Comparison of ENCODE assay signal across 20 mouse cellular contexts in the genomic region with DNA sequence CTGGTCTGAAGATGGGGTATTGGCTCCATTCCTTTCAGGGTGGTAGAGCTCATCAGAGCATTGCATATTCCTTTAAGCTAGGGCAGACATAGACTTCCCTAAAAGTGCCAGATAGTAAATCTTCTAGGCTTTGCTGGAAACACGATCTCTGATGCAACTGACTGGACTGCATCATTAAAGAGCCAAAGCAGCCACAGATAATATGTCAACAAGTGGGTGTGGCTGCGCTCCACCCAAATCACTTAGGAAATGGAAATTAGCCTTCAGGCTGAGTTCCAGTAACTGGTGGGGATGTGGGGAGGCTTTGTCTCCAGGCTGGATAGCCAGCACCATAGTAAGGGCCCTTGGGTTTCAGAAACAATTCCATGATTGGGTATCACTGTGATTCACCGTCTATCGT.
DNase-seq lines count a peak whose midpoint lies in the region; ATAC-seq and TF ChIP-seq lines count a peak whose summit lies in the region.
"Had no signal": no experiment of that assay in that cellular context is flagged by ENCODE, and none has a peak within 500 bp of the region (broad histone marks: within the 10 kb centered on the region; RNA-seq: fewer than 3 reads in every experiment).

No protein-coding gene starts in this region.

- no peak for TF ChIP-seq CTCF in stomach, postnatal 0 days (IDR thresholded peaks at IDR 0.05; ENCODE audit: low read depth)

- H3K4me3 ChIP-seq in heart, embryonic 11.5 days (ENCODE audit: low read depth, low read length): no peak overlapping the region
- no peak overlapping the region for H3K4me3 ChIP-seq in stomach, postnatal 0 days (ENCODE audit: low read depth, low read length)
- H3K4me3 ChIP-seq: heart, embryonic 13.5 days; hindbrain, embryonic 12.5 days; limb, embryonic 15.5 days; megakaryocyte, embryonic 14.5 days had no signal

- no peak for ATAC-seq in heart, embryonic 11.5 days (replicated peaks; ENCODE audit: insufficient number of reproducible peaks, low FRiP score, low TSS enrichment)
- ATAC-seq in stomach, postnatal 0 days (ENCODE audit: low FRiP score, low TSS enrichment): 0 out of 2 replicates have a peak, but pooled peaks have one; percentile 29
- ATAC-seq: activated CD4-positive, CD25-positive, alpha-beta regulatory T cell, adult 4 months; inflammation-experienced regulatory T-cells, adult 6 months; liver, postnatal 0 days had no signal

- no peaks in the 10 kb centered on the region for H3K9me3 ChIP-seq in heart, embryonic 11.5 days (replicated peaks; ENCODE audit: control insufficient read depth, low read length)
- no peaks in the 10 kb centered on the region for H3K9me3 ChIP-seq in stomach, postnatal 0 days (ENCODE audit: control insufficient read depth, low read length)
- H3K9me3 ChIP-seq: heart, embryonic 13.5 days; hindbrain, embryonic 12.5 days; limb, embryonic 15.5 days; megakaryocyte, embryonic 14.5 days had no signal

- no peak overlapping the region for H3K27ac ChIP-seq in heart, embryonic 11.5 days (ENCODE audit: low read depth, low read length)
- H3K27ac ChIP-seq in stomach, postnatal 0 days (replicated peaks): no peak overlapping the region
- H3K27ac ChIP-seq: heart, embryonic 13.5 days; hindbrain, embryonic 12.5 days; limb, embryonic 15.5 days had no signal

- peak; percentile 19 for DNase-seq in heart, adult 8-10 months (ENCODE audit: low spot score)
- DNase-seq in urinary bladder, postnatal 25 days (ENCODE audit: low spot score): peak; percentile 12
- no peak for DNase-seq in urinary bladder, postnatal 4 days (ENCODE audit: low spot score in 2 of 2)
- peak; percentile 80 for DNase-seq in ZHBTc4 (ENCODE audit: low read depth, low spot score)
- no peak for DNase-seq in stomach, postnatal 0 days (ENCODE audit: low spot score)
- no peak for DNase-seq in left cerebral cortex, adult 9 months (ENCODE audit: low spot score in 2 of 2)
- DNase-seq: adrenal gland, postnatal 36 days; cerebellum, adult 2 months; kidney, adult 8-10 months; kidney, postnatal 4 days; liver, postnatal 0 days; spleen, adult 18-20 months; thymus, adult 2 months had no signal

- H3K36me3 ChIP-seq in heart, embryonic 11.5 days (ENCODE audit: control insufficient read depth, insufficient read depth, low read length): no peaks in the 10 kb centered on the region
- no peaks in the 10 kb centered on the region for H3K36me3 ChIP-seq in stomach, postnatal 0 days (ENCODE audit: control insufficient read depth, insufficient read depth, low read length)
- H3K36me3 ChIP-seq: heart, embryonic 13.5 days; hindbrain, embryonic 12.5 days; limb, embryonic 15.5 days had no signal

- no peaks in the 10 kb centered on the region for H3K27me3 ChIP-seq in heart, embryonic 11.5 days (ENCODE audit: control insufficient read depth, insufficient read depth, low read length)
- no peaks in the 10 kb centered on the region for H3K27me3 ChIP-seq in stomach, postnatal 0 days (ENCODE audit: control insufficient read depth, insufficient read depth, low read length)
- H3K27me3 ChIP-seq: hindbrain, embryonic 12.5 days; limb, embryonic 15.5 days had no signal

- no peak overlapping the region for H3K4me2 ChIP-seq in heart, embryonic 11.5 days
- H3K4me2 ChIP-seq in stomach, postnatal 0 days (replicated peaks; ENCODE audit: low read depth): no peak overlapping the region
- H3K4me2 ChIP-seq: heart, embryonic 13.5 days; hindbrain, embryonic 12.5 days; limb, embryonic 15.5 days had no signal

- 83% methylated on average over 4 of the region's 4 CpGs for WGBS in heart, embryonic 11.5 days (ENCODE audit: insufficient replicate concordance)
- WGBS in stomach, postnatal 0 days: 81% methylated on average over 4 of the region's 4 CpGs

- TF ChIP-seq EP300 in stomach, postnatal 0 days (optimal IDR thresholded peaks at IDR 0.05): no peak

- no peak overlapping the region for H3K9ac ChIP-seq in heart, embryonic 11.5 days (ENCODE audit: low read depth, low read length)
- H3K9ac ChIP-seq in stomach, postnatal 0 days (ENCODE audit: low read length): no peak overlapping the region
- H3K9ac ChIP-seq: heart, embryonic 13.5 days; hindbrain, embryonic 12.5 days; limb, embryonic 15.5 days; liver, postnatal 0 days had no signal

- no peaks in the 10 kb centered on the region for H3K4me1 ChIP-seq in heart, embryonic 11.5 days (ENCODE audit: control insufficient read depth, insufficient read depth, low read length)
- no peaks in the 10 kb centered on the region for H3K4me1 ChIP-seq in stomach, postnatal 0 days (replicated peaks; ENCODE audit: control insufficient read depth, insufficient read depth)
- H3K4me1 ChIP-seq: heart, embryonic 13.5 days; hindbrain, embryonic 12.5 days had no signal

Comparison
In these comparisons a context has a peak if more than half of its experiments do, and no peak if none do; other contexts are left out.
1. DNase-seq: peak in heart, adult 8-10 months (single experiment), urinary bladder, postnatal 25 days (single experiment) and ZHBTc4 (single experiment); none in urinary bladder, postnatal 4 days (0 of 2), stomach, postnatal 0 days (single experiment) and left cerebral cortex, adult 9 months (0 of 2).